Mouse (Mus musculus) MEL (cell line): ENCODE measurements around the gene Hectd4. TPM values are rescaled to one million over a fixed set of nuclear protein-coding genes. Genes with fewer than 3 reads are reported as not detected.

Experiments used
- DNase-seq: peaks from one replicate; pipeline ENCODE4 v3.0.0; 2011; ENCODE audit warnings: low read depth, low spot score
- H3K27ac ChIP-seq: 2 replicates; pipeline ENCODE4 v1.5.1; 2012; ENCODE audit warnings: low read depth, mild to moderate bottlenecking, control low read depth, low read length, moderate library complexity; ENCODE audit not compliant: control insufficient read depth
- H3K27me3 ChIP-seq, 2 experiments: fragments of 150-350 bp in 1 of 2; sonication (generic) in 1 of 2; 2 replicates each; pipeline ENCODE4 v1.6.1; 2012; ENCODE audit warnings: low read length in 2 of 2, mild to moderate bottlenecking in 2 of 2, improper control_type of control experiment in 1 of 2, moderate library complexity in 1 of 2; ENCODE audit not compliant: insufficient read depth in 2 of 2, control insufficient read depth in 1 of 2
- H3K36me3 ChIP-seq, 2 experiments: 2 replicates each; pipeline ENCODE4 v1.6.1; 2012 to 2014; ENCODE audit warnings: low read length in 2 of 2, improper control_type of control experiment in 1 of 2, inconsistent platforms in 1 of 2, mild to moderate bottlenecking in 1 of 2; ENCODE audit not compliant: insufficient read depth in 2 of 2, control insufficient read depth in 1 of 2
- H3K4me1 ChIP-seq, 2 experiments: fragments of 150-350 bp in 1 of 2; sonication (generic) in 1 of 2; 2 replicates each; pipeline ENCODE4 v1.6.1; 2012; ENCODE audit warnings: low read length in 2 of 2, improper control_type of control experiment in 1 of 2, mild to moderate bottlenecking in 1 of 2; ENCODE audit not compliant: insufficient read depth in 2 of 2, control insufficient read depth in 1 of 2
- H3K4me3 ChIP-seq, 2 experiments: fragments of 150-350 bp in 1 of 2; sonication (generic) in 1 of 2; 2 replicates each; pipeline ENCODE4 v1.5.1; 2012; ENCODE audit warnings: low read depth in 2 of 2, low read length in 2 of 2, mild to moderate bottlenecking in 2 of 2, moderate library complexity in 2 of 2, control low read depth in 1 of 2, improper control_type of control experiment in 1 of 2; ENCODE audit not compliant: control insufficient read depth in 1 of 2, insufficient read depth in 1 of 2
- H3K79me2 ChIP-seq: 2 replicates; pipeline ENCODE4 v1.6.1; 2012; ENCODE audit warnings: mild to moderate bottlenecking, low read length, moderate library complexity; ENCODE audit not compliant: control insufficient read depth, poor library complexity, insufficient read depth
- H3K9ac ChIP-seq: 2 replicates; pipeline ENCODE4 v1.6.1; 2012; ENCODE audit warnings: low read depth, mild to moderate bottlenecking, control low read depth, low read length, moderate library complexity; ENCODE audit not compliant: control insufficient read depth, poor library complexity, severe bottlenecking
- H3K9me3 ChIP-seq: fragments of 150-350 bp; sonication (generic); replicated peaks from 2 replicates; pipeline ENCODE4 v1.6.1; 2012; ENCODE audit warnings: mild to moderate bottlenecking, low read length, improper control_type of control experiment, moderate library complexity; ENCODE audit not compliant: insufficient read depth
- CHD1 ChIP-seq: IDR thresholded peaks from 2 replicates; pipeline ENCODE4 v1.6.1; 2012; ENCODE audit warnings: low read depth, mild to moderate bottlenecking, inconsistent platforms, low read length, improper control_type of control experiment
- CHD2 ChIP-seq: IDR thresholded peaks from 2 replicates; pipeline ENCODE4 v1.6.1; 2011; ENCODE audit warnings: low read length, improper control_type of control experiment
- E2F4 ChIP-seq: IDR thresholded peaks from 2 replicates; pipeline ENCODE4 v1.6.1; 2011; ENCODE audit warnings: low read depth, low read length, improper control_type of control experiment, borderline replicate concordance
- EP300 ChIP-seq, 2 experiments: IDR thresholded peaks; 2 replicates each; pipeline ENCODE4 v1.6.1; 2011; ENCODE audit warnings: improper control_type of control experiment in 2 of 2, low read length in 2 of 2, low read depth in 1 of 2, mild to moderate bottlenecking in 1 of 2
- ETS1 ChIP-seq: IDR thresholded peaks from 2 replicates; pipeline ENCODE4 v1.6.1; 2012; ENCODE audit warnings: low read depth, mild to moderate bottlenecking, inconsistent platforms, low read length, improper control_type of control experiment, moderate library complexity
- GATA1 ChIP-seq: IDR thresholded peaks from 2 replicates; pipeline ENCODE4 v1.6.1; 2011; ENCODE audit warnings: low read depth, low read length, improper control_type of control experiment
- KAT2A ChIP-seq: conservative IDR thresholded peaks from 2 replicates; pipeline ENCODE4 v1.6.1; 2012; ENCODE audit warnings: low read depth, low read length, improper control_type of control experiment, inconsistent platforms
- MAZ ChIP-seq: IDR thresholded peaks from 2 replicates; pipeline ENCODE4 v1.6.1; 2012; ENCODE audit warnings: low read depth, mild to moderate bottlenecking, inconsistent platforms, low read length, improper control_type of control experiment
- MEF2A ChIP-seq: IDR thresholded peaks from 2 replicates; pipeline ENCODE4 v1.6.1; 2014; ENCODE audit warnings: low read depth, mild to moderate bottlenecking, inconsistent platforms, low read length, improper control_type of control experiment; ENCODE audit not compliant: poor library complexity, insufficient replicate concordance, severe bottlenecking; ENCODE audit errors: extremely low read depth
- MXI1 ChIP-seq: IDR thresholded peaks from 2 replicates; pipeline ENCODE4 v1.6.1; 2011; ENCODE audit warnings: mild to moderate bottlenecking, low read depth, low read length, improper control_type of control experiment
- MYC ChIP-seq: IDR thresholded peaks from 2 replicates; pipeline ENCODE4 v1.6.1; 2011; ENCODE audit warnings: low read depth, mild to moderate bottlenecking, low read length, improper control_type of control experiment, moderate library complexity
- NELFE ChIP-seq: IDR thresholded peaks from 2 replicates; pipeline ENCODE4 v1.6.1; 2011; ENCODE audit warnings: low read depth, low read length, improper control_type of control experiment
- POLR2A ChIP-seq, 2 experiments: IDR thresholded peaks; 2 replicates each; pipeline ENCODE4 v1.6.1; 2011 to 2012; ENCODE audit warnings: low read length in 2 of 2, mild to moderate bottlenecking in 2 of 2, control low read depth in 1 of 2, improper control_type of control experiment in 1 of 2, low read depth in 1 of 2, moderate library complexity in 1 of 2; ENCODE audit not compliant: control insufficient read depth in 1 of 2, insufficient read depth in 1 of 2, poor library complexity in 1 of 2
- RAD21 ChIP-seq: IDR thresholded peaks from 2 replicates; pipeline ENCODE4 v1.6.1; 2011; ENCODE audit warnings: mild to moderate bottlenecking, low read depth, low read length, improper control_type of control experiment
- RCOR1 ChIP-seq: IDR thresholded peaks from 2 replicates; pipeline ENCODE4 v1.6.1; 2012; ENCODE audit warnings: low read depth, mild to moderate bottlenecking, inconsistent platforms, low read length, improper control_type of control experiment
- SIN3A ChIP-seq: IDR thresholded peaks from 2 replicates; pipeline ENCODE4 v1.6.1; 2012; ENCODE audit warnings: low read length, improper control_type of control experiment, inconsistent platforms
- TCF12 ChIP-seq: IDR thresholded peaks from 2 replicates; pipeline ENCODE4 v1.6.1; 2014; ENCODE audit warnings: low read depth, mild to moderate bottlenecking, inconsistent platforms, low read length, improper control_type of control experiment, moderate library complexity
- UBTF ChIP-seq: IDR thresholded peaks from 2 replicates; pipeline ENCODE4 v1.6.1; 2012; ENCODE audit warnings: low read depth, mild to moderate bottlenecking, inconsistent platforms, low read length, improper control_type of control experiment, moderate library complexity, borderline replicate concordance; ENCODE audit not compliant: insufficient read depth
- USF1 ChIP-seq: IDR thresholded peaks from 2 replicates; pipeline ENCODE4 v1.6.1; 2014; ENCODE audit warnings: low read depth, mild to moderate bottlenecking, inconsistent platforms, low read length, improper control_type of control experiment, moderate library complexity
- USF2 ChIP-seq, 2 experiments: IDR thresholded peaks; 2 replicates each; pipeline ENCODE4 v1.6.1; 2011 to 2012; ENCODE audit warnings: improper control_type of control experiment in 2 of 2, low read length in 2 of 2, borderline replicate concordance in 1 of 2, inconsistent platforms in 1 of 2, low read depth in 1 of 2, mild to moderate bottlenecking in 1 of 2; ENCODE audit not compliant: insufficient read depth in 1 of 2
- ZC3H11A ChIP-seq: IDR thresholded peaks from 2 replicates; pipeline ENCODE4 v1.6.1; 2012; ENCODE audit warnings: low read depth, mild to moderate bottlenecking, inconsistent platforms, low read length, improper control_type of control experiment
- ZMIZ1 ChIP-seq: IDR thresholded peaks from 2 replicates; pipeline ENCODE4 v1.6.1; 2012; ENCODE audit warnings: low read depth, mild to moderate bottlenecking, inconsistent platforms, low read length, improper control_type of control experiment, moderate library complexity
- ZNF384 ChIP-seq: IDR thresholded peaks from 2 replicates; pipeline ENCODE4 v1.6.1; 2012; ENCODE audit warnings: low read depth, mild to moderate bottlenecking, inconsistent platforms, low read length, improper control_type of control experiment
- polyA plus RNA-seq, 2 experiments: library from polyadenylated mRNA; stranded (reverse) in 1 of 2; unstranded in 1 of 2; fragments of >175 nt in 1 of 2; fragments of >200 nt in 1 of 2; gene quantifications; 2 replicates each; pipeline versions ENCODE4 v1.2.1 to v1.2.4; 2012; ENCODE audit warnings: low replicate concordance in 2 of 2, low read depth in 1 of 2; ENCODE audit not compliant: insufficient read length in 2 of 2, insufficient read depth in 1 of 2, missing spikeins in 1 of 2
- total RNA-seq: library from RNA; depleted of rRNA; stranded (reverse); fragments of 300-350 nt; gene quantifications from 2 replicates; pipeline ENCODE4 v1.2.3, GENCODE M21; 2012

Hectd4 gene
- total and polyA plus RNA-seq, 3 experiments = 7.0 to 10.8 TPM; not detected in 1

DNA sequence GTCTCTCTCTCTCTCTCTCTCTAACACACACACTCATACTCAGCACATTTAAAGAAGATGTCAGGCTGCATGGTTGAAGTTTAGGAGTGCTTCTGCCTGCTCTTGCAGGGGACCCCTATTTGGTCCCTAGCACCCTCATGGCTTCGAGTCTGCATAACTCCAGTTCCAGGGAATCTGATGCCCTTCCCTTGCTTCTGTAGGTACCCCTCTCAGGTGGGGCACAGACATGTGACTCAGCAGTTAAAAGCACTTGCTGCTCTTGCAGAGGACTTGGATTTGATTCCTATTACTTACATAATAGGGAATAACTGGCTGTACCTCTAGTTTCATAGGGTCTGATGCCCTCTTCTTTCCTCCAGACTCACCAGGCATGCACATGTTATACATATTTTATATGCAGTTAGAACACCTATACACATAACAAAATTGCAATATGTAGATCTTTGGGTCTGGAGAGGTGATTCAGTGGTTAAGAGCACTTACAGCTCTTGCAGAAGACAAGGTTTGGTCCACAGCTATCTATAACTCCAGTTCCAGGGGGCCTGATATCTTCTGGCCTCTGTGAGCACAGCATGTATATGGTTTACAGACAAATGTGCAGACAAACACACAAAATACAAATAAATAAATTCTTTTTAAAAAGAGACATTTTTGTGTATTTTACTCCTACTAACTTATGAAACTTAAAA, 23.8 kb downstream of the Hectd4 start:
- TF ChIP-seq GATA1 = no peak
- no peak for TF ChIP-seq EP300 (IDR thresholded peaks at IDR 0.05; ENCODE audit: low read depth in 1 of 2, low read length in 2 of 2)
- TF ChIP-seq NELFE = no peak
- no peak for TF ChIP-seq MYC
- no peak for TF ChIP-seq POLR2A (IDR thresholded peaks at IDR 0.05; ENCODE audit: control insufficient read depth in 1 of 2, insufficient read depth in 1 of 2, low read depth in 1 of 2, low read length in 2 of 2, poor library complexity in 1 of 2)
- no peak for TF ChIP-seq USF1
- TF ChIP-seq ZNF384 = no peak
- no peak for TF ChIP-seq SIN3A
- TF ChIP-seq RAD21 = no peak
- TF ChIP-seq ZC3H11A = no peak
- no peak for TF ChIP-seq E2F4
- TF ChIP-seq ZMIZ1 = no peak
- TF ChIP-seq USF2 (IDR thresholded peaks at IDR 0.05; ENCODE audit: borderline replicate concordance in 1 of 2, insufficient read depth in 1 of 2, low read depth in 1 of 2, low read length in 2 of 2) = no peak
- no peak for TF ChIP-seq MAZ
- no peak for TF ChIP-seq MEF2A
- TF ChIP-seq CHD2 = no peak
- TF ChIP-seq CHD1 = no peak
- H3K27ac ChIP-seq = peak overlapping the region; percentile 59
- peaks cover 41 to 45% of the 10 kb centered on the region in 2 experiments for H3K4me1 ChIP-seq
- H3K9me3 ChIP-seq = no peaks in the 10 kb centered on the region
- H3K79me2 ChIP-seq = peaks cover 17% of the 10 kb centered on the region
- H3K36me3 ChIP-seq = peaks cover 0 to 48% of the 10 kb centered on the region in 2 experiments; a peak in 2 of 4 replicates
- no peak overlapping the region for H3K9ac ChIP-seq
- H3K4me3 ChIP-seq = no peak overlapping the region
- no peaks in the 10 kb centered on the region for H3K27me3 ChIP-seq
- peak; percentile 44 for DNase-seq

DNA sequence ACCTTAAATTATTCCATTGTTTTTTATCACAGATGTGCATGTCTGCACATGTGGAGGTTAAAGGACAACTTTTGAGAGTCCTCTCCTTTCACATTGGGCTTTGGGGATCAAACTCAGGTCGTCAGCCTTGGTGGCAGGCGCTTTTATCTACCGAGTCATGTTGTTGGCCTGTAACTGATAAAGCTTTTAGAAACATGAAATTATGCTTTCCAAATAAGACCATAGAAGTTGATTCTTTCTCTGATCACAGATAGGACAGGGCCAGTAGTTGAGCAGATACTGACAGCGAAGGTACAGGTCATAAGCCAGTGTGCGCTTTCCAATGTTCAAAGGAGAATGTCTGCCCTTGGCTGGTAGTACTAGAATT, 24.3 kb downstream of the Hectd4 start:
- peaks cover 42 to 45% of the 10 kb centered on the region in 2 experiments for H3K4me1 ChIP-seq
- no peak for TF ChIP-seq UBTF
- peak; percentile 64 for TF ChIP-seq ETS1
- TF ChIP-seq GATA1 = peak; percentile 82
- no peak for TF ChIP-seq KAT2A
- TF ChIP-seq ZNF384 = no peak
- TF ChIP-seq TCF12 = peak; percentile 83
- peak; percentile 62 to 74; a peak in 3 of 4 replicates for TF ChIP-seq EP300 (IDR thresholded peaks at IDR 0.05; ENCODE audit: low read depth in 1 of 2, low read length in 2 of 2)
- peak; percentile 65 for TF ChIP-seq MXI1
- peak; percentile 45; the same call in 1 of the 2 replicates for TF ChIP-seq RCOR1
- TF ChIP-seq MYC = 0 out of 2 replicates have a peak, but pooled peaks have one; percentile 57
- TF ChIP-seq, all 39 proteins: peak for 7
- Histone ChIP-seq H3K36me3 (peaks cover 0 to 48% of the 10 kb centered on the region in 2 experiments; a peak in 2 of 4 replicates), H3K9me3 (no peaks in the 10 kb centered on the region), H3K4me3 (no peak overlapping the region), H3K27ac (peak overlapping the region; percentile 49), H3K9ac (no peak overlapping the region), H3K79me2 (peaks cover 17% of the 10 kb centered on the region), H3K27me3 (no peaks in the 10 kb centered on the region)
- DNase-seq = peak; percentile 54
